Mouse (Mus musculus) urinary bladder, postnatal 14 days (tissue): ENCODE measurements around the gene Wwc2.
"Not testable (repeated sequence)": the region's sequence is repeated elsewhere in the genome, so short reads cannot be mapped to it uniquely, and the experiment has no call there.

Experiments used
- DNase-seq: peaks from one replicate; pipeline ENCODE4 v3.0.0; 2021; ENCODE audit warnings: low spot score

The Wwc2 gene

GRCm38 (mm10) chr8:47847161-47847560, 143.6 kb downstream of the Wwc2 start:
- DNase-seq: no peak

- no peak for DNase-seq
Measured at GRCm38 (mm10) chr8:47845956-47846355, 144.8 kb downstream of the Wwc2 start.

GRCm38 (mm10) chr8:47843651-47844050, 147.1 kb downstream of the Wwc2 start:
- DNase-seq: no peak

- DNase-seq: no peak
Measured at GRCm38 (mm10) chr8:47843063-47843462, 147.7 kb downstream of the Wwc2 start.

- DNase-seq: no peak
Measured at GRCm38 (mm10) chr8:47833944-47834343, 156.8 kb downstream of the Wwc2 start.

- no peak for DNase-seq
Measured at GRCm38 (mm10) chr8:47832616-47833015, 158.1 kb downstream of the Wwc2 start.

- no peak for DNase-seq
Measured at GRCm38 (mm10) chr8:47826911-47827310, 163.8 kb downstream of the Wwc2 start.

GRCm38 (mm10) chr8:47825596-47825995, 165.1 kb downstream of the Wwc2 start:
- DNase-seq: no peak

GRCm38 (mm10) chr8:47824182-47824581, 166.5 kb downstream of the Wwc2 start, which contains the start of gene Cldn22:
TSS of gene Cldn22 (plus strand) at chr8:47824482.
- no peak for DNase-seq

- DNase-seq: no peak
Measured at GRCm38 (mm10) chr8:47823777-47824176, 166.9 kb downstream of the Wwc2 start.

- DNase-seq: not testable (repeated sequence)
Measured at GRCm38 (mm10) chr8:47822541-47822940, 168.2 kb downstream of the Wwc2 start.

- DNase-seq: no peak
Measured at GRCm38 (mm10) chr8:47821843-47822242, 168.9 kb downstream of the Wwc2 start, which contains the start of gene Cldn24. TSS of gene Cldn24 (plus strand) at chr8:47822143.

GRCm38 (mm10) chr8:47820914-47821772, 169.6 kb downstream of the Wwc2 start:
- DNase-seq: no peak

GRCm38 (mm10) chr8:47819034-47819433, 171.7 kb downstream of the Wwc2 start:
- DNase-seq: no peak

GRCm38 (mm10) chr8:47811221-47811620, 179.5 kb downstream of the Wwc2 start:
- no peak for DNase-seq

- no peak for DNase-seq
Measured at GRCm38 (mm10) chr8:47810666-47811015, 180.1 kb downstream of the Wwc2 start.

GRCm38 (mm10) chr8:47809970-47810665, 180.6 kb downstream of the Wwc2 start:
- DNase-seq: no peak

- no peak for DNase-seq
Measured at GRCm38 (mm10) chr8:47804262-47804661, 186.5 kb downstream of the Wwc2 start.

- DNase-seq: no peak
Measured at GRCm38 (mm10) chr8:47802349-47802748, 188.4 kb downstream of the Wwc2 start.

GRCm38 (mm10) chr8:47799438-47799837, 191.3 kb downstream of the Wwc2 start:
- DNase-seq: no peak

GRCm38 (mm10) chr8:47791986-47792385, 198.7 kb downstream of the Wwc2 start:
- no peak for DNase-seq

GRCm38 (mm10) chr8:47787705-47788104, 203.0 kb downstream of the Wwc2 start:
- DNase-seq: no peak

GRCm38 (mm10) chr8:47786323-47786722, 204.4 kb downstream of the Wwc2 start:
- DNase-seq: no peak
